Mouse (Mus musculus) cerebellum, postnatal 14 days (tissue): Measurements from ENCODE around the gene Pde10a.
A peak's percentile ranks its signal among the peaks of the same experiment; 100 is the strongest.

Source experiments
- DNase-seq, 2 experiments: peaks; one replicate each; pipeline ENCODE4 v3.0.0; 2021; ENCODE audit warnings: mixed read lengths in 2 of 2

The Pde10a gene

GRCm38 (mm10) chr17:8592427-8593277, 67.5 kb downstream of the Pde10a start:
- peak; percentile 92 to 95 for DNase-seq

- DNase-seq: peak; percentile 84
Observed at GRCm38 (mm10) chr17:8597790-8598189, 72.6 kb downstream of the Pde10a start.

GRCm38 (mm10) chr17:8602976-8603375, 77.8 kb downstream of the Pde10a start:
- DNase-seq: no peak

GRCm38 (mm10) chr17:8605921-8606320, 80.7 kb downstream of the Pde10a start:
- no peak for DNase-seq

- DNase-seq: no peak
Observed at GRCm38 (mm10) chr17:8606695-8607094, 81.5 kb downstream of the Pde10a start.

GRCm38 (mm10) chr17:8611916-8612315, 86.7 kb downstream of the Pde10a start:
- DNase-seq: no peak

GRCm38 (mm10) chr17:8613882-8614551, 88.8 kb downstream of the Pde10a start:
- peak; percentile 91 to 93 for DNase-seq

- DNase-seq: no peak
Observed at GRCm38 (mm10) chr17:8620346-8620745, 95.2 kb downstream of the Pde10a start.

GRCm38 (mm10) chr17:8621105-8621504, 95.9 kb downstream of the Pde10a start:
- DNase-seq: peak; percentile 41 to 43

GRCm38 (mm10) chr17:8621906-8622305, 96.7 kb downstream of the Pde10a start:
- peak in 1 of 2 experiments; percentile 34 for DNase-seq

- DNase-seq: no peak
Observed at GRCm38 (mm10) chr17:8626421-8626820, 101.2 kb downstream of the Pde10a start.

GRCm38 (mm10) chr17:8631701-8632100, 106.5 kb downstream of the Pde10a start:
- DNase-seq: no peak

- DNase-seq: no peak
Observed at GRCm38 (mm10) chr17:8633596-8633995, 108.4 kb downstream of the Pde10a start.

GRCm38 (mm10) chr17:8634476-8634875, 109.3 kb downstream of the Pde10a start:
- no peak for DNase-seq

- DNase-seq: no peak
Observed at GRCm38 (mm10) chr17:8636231-8636630, 111.1 kb downstream of the Pde10a start.

- no peak for DNase-seq
Observed at GRCm38 (mm10) chr17:8636691-8637090, 111.5 kb downstream of the Pde10a start.

GRCm38 (mm10) chr17:8637181-8637580, 112.0 kb downstream of the Pde10a start:
- peak in 1 of 2 experiments; percentile 36 for DNase-seq

- no peak for DNase-seq
Observed at GRCm38 (mm10) chr17:8639703-8640380, 114.7 kb downstream of the Pde10a start.

GRCm38 (mm10) chr17:8640741-8641480, 115.7 kb downstream of the Pde10a start:
- no peak for DNase-seq

GRCm38 (mm10) chr17:8641491-8641890, 116.3 kb downstream of the Pde10a start:
- DNase-seq: no peak

- DNase-seq: no peak
Observed at GRCm38 (mm10) chr17:8642356-8642755, 117.2 kb downstream of the Pde10a start.

- peak; percentile 17 to 39 for DNase-seq
Observed at GRCm38 (mm10) chr17:8647372-8647871, 122.2 kb downstream of the Pde10a start.
